In the genomic region with DNA sequence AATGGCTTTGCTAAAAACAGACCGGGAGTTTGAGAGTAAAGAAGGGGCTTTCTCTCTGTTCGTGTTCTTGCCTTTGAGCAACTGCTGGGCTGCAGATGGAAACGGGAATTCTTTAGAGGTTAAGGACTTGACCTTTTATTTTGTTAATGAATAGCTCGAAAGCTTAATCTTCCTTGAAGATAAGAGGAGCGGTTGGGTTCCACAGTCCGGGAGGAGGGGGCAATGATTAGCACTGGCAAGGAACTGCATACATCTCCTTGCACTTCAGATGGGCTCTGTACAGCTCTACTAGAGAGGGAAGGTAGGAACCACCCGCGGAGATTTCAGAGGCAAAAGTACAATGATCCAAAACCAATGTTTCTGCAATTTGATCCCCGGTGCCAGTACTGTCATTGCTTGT, we compare ENCODE assay signal across 8 mouse cellular contexts. TPM values are rescaled to one million over a fixed set of nuclear protein-coding genes. Genes with fewer than 3 reads are reported as not detected.
DNase-seq lines count a peak whose midpoint lies in the region; ATAC-seq and TF ChIP-seq lines count a peak whose summit lies in the region.

No protein-coding gene starts in this region.

- no peak overlapping the region for H3K27ac ChIP-seq in lung, postnatal 0 days (ENCODE audit: low read length)
- no peak overlapping the region for H3K27ac ChIP-seq in intestine, embryonic 15.5 days
- no peak overlapping the region for H3K27ac ChIP-seq in stomach, embryonic 15.5 days

- H3K27me3 ChIP-seq in lung, postnatal 0 days (replicated peaks; ENCODE audit: insufficient read depth, low read length): no peaks in the 10 kb centered on the region
- H3K27me3 ChIP-seq in intestine, embryonic 15.5 days (replicated peaks): no peaks in the 10 kb centered on the region
- H3K27me3 ChIP-seq in stomach, embryonic 15.5 days (replicated peaks): no peaks in the 10 kb centered on the region

- H3K36me3 ChIP-seq in lung, postnatal 0 days (ENCODE audit: insufficient read depth, low read length): no peaks in the 10 kb centered on the region
- H3K36me3 ChIP-seq in intestine, embryonic 15.5 days: no peaks in the 10 kb centered on the region
- no peaks in the 10 kb centered on the region for H3K36me3 ChIP-seq in stomach, embryonic 15.5 days

- peak overlapping the region; percentile 37; the same call in 1 of the 2 replicates for H3K4me2 ChIP-seq in lung, postnatal 0 days (replicated peaks; ENCODE audit: low read depth, low read length)
- peak overlapping the region; percentile 58 for H3K4me2 ChIP-seq in intestine, embryonic 15.5 days (replicated peaks)
- H3K4me2 ChIP-seq in stomach, embryonic 15.5 days: peak overlapping the region; percentile 44

- H3K4me1 ChIP-seq in lung, postnatal 0 days (ENCODE audit: insufficient read depth, low read depth, low read length): no peaks in the 10 kb centered on the region; the same call in 1 of the 2 replicates
- H3K4me1 ChIP-seq in intestine, embryonic 15.5 days (replicated peaks): peaks cover 9% of the 10 kb centered on the region
- H3K4me1 ChIP-seq in stomach, embryonic 15.5 days: no peaks in the 10 kb centered on the region

- WGBS in lung, postnatal 0 days: 5% methylated on average over 9 of the region's 9 CpGs
- 6% methylated on average over 9 of the region's 9 CpGs for WGBS in intestine, embryonic 15.5 days
- 7% methylated on average over 9 of the region's 9 CpGs for WGBS in stomach, embryonic 15.5 days

- TF ChIP-seq CTCF in lung, postnatal 0 days (IDR thresholded peaks at IDR 0.05): no peak

- H3K4me3 ChIP-seq in lung, postnatal 0 days (ENCODE audit: low read depth, low read length): 0 out of 2 replicates have a peak overlapping the region, but pooled peaks have one; percentile 4
- H3K4me3 ChIP-seq in intestine, embryonic 15.5 days (replicated peaks): no peak overlapping the region; the same call in 1 of the 2 replicates
- 0 out of 2 replicates have a peak overlapping the region, but pooled peaks have one; percentile 0 for H3K4me3 ChIP-seq in stomach, embryonic 15.5 days (replicated peaks)

- no peak for TF ChIP-seq EP300 in lung, postnatal 0 days (IDR thresholded peaks at IDR 0.05)

- no peaks in the 10 kb centered on the region for H3K9me3 ChIP-seq in lung, postnatal 0 days (ENCODE audit: low read length)
- no peaks in the 10 kb centered on the region for H3K9me3 ChIP-seq in intestine, embryonic 15.5 days
- H3K9me3 ChIP-seq in stomach, embryonic 15.5 days: no peaks in the 10 kb centered on the region

- ATAC-seq in cerebellum, adult (ENCODE audit: insufficient number of reproducible peaks, low FRiP score, low TSS enrichment): no peak
- ATAC-seq in lung, postnatal 0 days: no peak
- peak; percentile 92 for ATAC-seq in intestine, embryonic 15.5 days
- ATAC-seq in stomach, embryonic 15.5 days (ENCODE audit: insufficient read depth, low FRiP score, low read depth): peak; percentile 70; the same call in 1 of the 2 replicates

- DNase-seq in cerebellum, adult 9-11 months: peak; percentile 11
- DNase-seq in lung, postnatal 0 days (ENCODE audit: low spot score): no peak
- no peak for DNase-seq in lung, adult 18-20 months
- no peak for DNase-seq in adrenal gland, adult 2 months
- no peak for DNase-seq in right cerebral cortex, postnatal 36 days (ENCODE audit: low spot score in 2 of 2)

- H3K9ac ChIP-seq in lung, postnatal 0 days (replicated peaks; ENCODE audit: low read depth): no peak overlapping the region
- no peak overlapping the region for H3K9ac ChIP-seq in intestine, embryonic 15.5 days
- H3K9ac ChIP-seq in stomach, embryonic 15.5 days: no peak overlapping the region

RNA-seq across cellular contexts. Expression of a gene that starts 1.2 kb away (rescaled TPM):
- polyA plus RNA-seq in lung, postnatal 0 days (2015; fragmentation: Nextera tagmentation; extraction: Ambion mirVana): 3.8 and 4.1 TPM in 2 replicates
- polyA plus RNA-seq in intestine, embryonic 15.5 days (2015; fragmentation: Nextera tagmentation; extraction: Ambion mirVana): 0.96 and 2.5 TPM in 2 replicates
- 1.8 and 2.1 TPM in 2 replicates for polyA plus RNA-seq in stomach, embryonic 15.5 days (2015; fragmentation: Nextera tagmentation; extraction: Ambion mirVana)
- 1 to 10 TPM; 2.3 to 5.4 TPM for total RNA-seq in adrenal gland, adult 2 months (2021)
- polyA plus RNA-seq in adrenal gland, adult 2 months (2012; rRNA removed): 0.25 and 0.58 TPM in 2 replicates

Comparison
In these comparisons a context has a peak if more than half of its experiments do, and no peak if none do; other contexts are left out.
1. ATAC-seq: peak in intestine, embryonic 15.5 days (single experiment) and stomach, embryonic 15.5 days (single experiment); none in cerebellum, adult (single experiment) and lung, postnatal 0 days (single experiment).
2. Peak in every context shown above with its lines, with median percentiles within 50 percentile points of each other: H3K4me2 ChIP-seq.